Mouse (Mus musculus): ENCODE data around the gene Rogdi. TPM values are rescaled to one million over a fixed set of nuclear protein-coding genes. Genes with fewer than 3 reads are reported as not detected.

Rogdi gene
- polyA plus RNA-seq (2012; rRNA removed) (64.5 and 81.5 TPM in 2 replicates), polyA plus RNA-seq (2014; fragmentation: Nextera tagmentation; extraction: Ambion mirVana) (50.1 and 56.7 TPM in 2 replicates)

DNA sequence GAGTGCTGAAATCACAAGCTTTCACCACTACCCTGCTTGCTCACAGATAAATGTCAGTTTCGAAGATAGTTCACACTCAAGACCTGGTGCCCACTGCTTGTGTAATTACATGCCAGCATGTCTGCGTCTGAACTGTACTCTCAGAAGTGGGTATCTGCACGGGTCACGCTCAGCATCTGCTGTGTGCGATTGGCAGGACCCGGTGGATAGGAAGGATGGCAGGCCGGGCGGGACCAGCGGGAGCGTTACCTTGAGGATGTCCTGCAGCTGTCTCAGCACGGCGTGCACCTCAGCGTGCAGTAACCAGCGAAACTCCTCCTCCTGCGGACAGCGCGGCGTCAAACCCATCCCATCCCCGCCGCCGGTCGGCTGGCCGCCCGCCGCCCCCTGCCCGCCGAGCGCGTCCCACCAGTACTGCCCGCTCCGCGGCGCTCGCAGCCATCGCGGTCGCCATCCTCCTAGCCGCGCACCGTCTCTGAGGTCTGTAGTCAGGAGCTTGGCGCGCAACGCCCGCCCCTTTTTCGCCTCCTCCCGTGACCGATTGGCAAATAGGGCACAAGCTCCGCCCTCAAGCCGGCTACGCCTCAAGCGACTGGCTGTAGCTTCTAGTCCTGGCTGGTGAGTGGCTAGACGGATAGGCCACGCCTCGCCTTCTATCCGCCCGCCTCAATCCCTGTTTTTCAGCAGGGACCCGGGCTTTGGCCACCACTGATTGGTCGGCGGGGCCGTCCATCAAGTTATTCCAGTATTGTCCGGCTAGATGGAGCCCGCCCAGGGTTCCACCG lies at the start of gene Rogdi:
Gene Rogdi (minus strand): TSS at position 500 of the 785 bp plus-strand sequence.
- Histone ChIP-seq H3K27me3 (ENCODE audit: control insufficient read depth, insufficient read depth, low read length) (no peaks in the 10 kb centered on the region), H3K36me3 (ENCODE audit: control insufficient read depth, insufficient read depth, low read length) (peaks cover 51% of the 10 kb centered on the region), H3K9me3 (ENCODE audit: control insufficient read depth, low read length) (no peaks in the 10 kb centered on the region), H3K4me1 (ENCODE audit: control insufficient read depth, insufficient read depth, low read length) (peaks cover 6% of the 10 kb centered on the region; the same call in 1 of the 2 replicates), H3K4me2 (replicated peaks; ENCODE audit: low read depth, low read length, severe bottlenecking) (peak within 1 kb of the TSS; percentile 83), H3K9ac (ENCODE audit: low read depth, low read length, severe bottlenecking) (peak within 1 kb of the TSS; percentile 65), H3K4me3 (replicated peaks; ENCODE audit: low read length) (peak within 1 kb of the TSS; percentile 72), H3K27ac (replicated peaks; ENCODE audit: low read depth, low read length) (0 out of 2 replicates have a peak within 1 kb of the TSS, but pooled peaks have one; percentile 38)
- ATAC-seq (ENCODE audit: low FRiP score, low read depth) (peak; percentile 99), DNase-seq (ENCODE audit: low spot score) (peak; percentile 100)
- 2% methylated on average over 45 of the region's 63 CpGs for WGBS
- TF ChIP-seq POLR2A (IDR thresholded peaks at IDR 0.05; ENCODE audit: borderline replicate concordance, extremely low read depth, insufficient read depth, insufficient read length), result 0 out of 2 replicates have a peak, but pooled peaks have one; percentile 48

DNA sequence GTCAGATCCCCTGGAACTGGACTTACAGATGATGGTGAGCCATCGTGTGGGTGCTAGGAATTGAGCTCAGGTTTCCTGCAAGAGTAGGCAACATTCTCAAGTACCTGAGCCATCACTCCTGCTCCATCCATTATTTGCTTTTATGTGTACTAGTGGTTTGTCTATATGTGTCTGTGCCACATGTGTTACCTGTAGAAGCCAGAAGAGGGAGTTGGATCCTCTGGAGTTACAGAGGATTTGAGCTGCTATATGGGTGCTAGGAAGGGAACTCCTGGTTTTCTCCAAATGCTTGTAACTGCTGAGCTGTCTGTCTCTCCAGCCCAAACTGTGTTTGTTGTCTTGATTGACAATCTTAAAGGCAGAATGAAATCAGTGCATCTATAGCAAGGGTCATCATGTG lies 44.8 kb upstream of the Rogdi start:
- WGBS, result 95% methylated on average over 1 of the region's 1 CpGs
- H3K4me2 ChIP-seq (replicated peaks; ENCODE audit: low read depth, low read length, severe bottlenecking), result no peak overlapping the region
- no peak overlapping the region for H3K27ac ChIP-seq (replicated peaks; ENCODE audit: low read depth, low read length)
- ATAC-seq (ENCODE audit: low FRiP score, low read depth) (no peak), DNase-seq (ENCODE audit: low spot score) (no peak)
- no peak overlapping the region for H3K9ac ChIP-seq (ENCODE audit: low read depth, low read length, severe bottlenecking)
- H3K36me3 ChIP-seq (ENCODE audit: control insufficient read depth, insufficient read depth, low read length), result peaks cover 66% of the 10 kb centered on the region
- no peaks in the 10 kb centered on the region for H3K9me3 ChIP-seq (ENCODE audit: control insufficient read depth, low read length)
- H3K4me1 ChIP-seq (ENCODE audit: control insufficient read depth, insufficient read depth, low read length), result no peaks in the 10 kb centered on the region
- no peak for TF ChIP-seq POLR2A (IDR thresholded peaks at IDR 0.05; ENCODE audit: borderline replicate concordance, extremely low read depth, insufficient read depth, insufficient read length)
- H3K4me3 ChIP-seq (replicated peaks; ENCODE audit: low read length), result no peak overlapping the region
- H3K27me3 ChIP-seq (ENCODE audit: control insufficient read depth, insufficient read depth, low read length), result no peaks in the 10 kb centered on the region

- TF ChIP-seq POLR2A (IDR thresholded peaks at IDR 0.05; ENCODE audit: borderline replicate concordance, extremely low read depth, insufficient read depth, insufficient read length), result no peak
- H3K4me2 ChIP-seq (replicated peaks; ENCODE audit: low read depth, low read length, severe bottlenecking), result peak overlapping the region; percentile 84
- WGBS, result under 1% methylated on average over 65 of the region's 78 CpGs
- peak; percentile 58 for ATAC-seq (ENCODE audit: low FRiP score, low read depth)
- H3K36me3 ChIP-seq (ENCODE audit: control insufficient read depth, insufficient read depth, low read length), result peaks cover 41% of the 10 kb centered on the region
- H3K4me1 ChIP-seq (ENCODE audit: control insufficient read depth, insufficient read depth, low read length), result peaks cover 17% of the 10 kb centered on the region
- H3K9me3 ChIP-seq (ENCODE audit: control insufficient read depth, low read length), result no peaks in the 10 kb centered on the region
- H3K4me3 ChIP-seq (replicated peaks; ENCODE audit: low read length), result peak overlapping the region; percentile 99
- no peaks in the 10 kb centered on the region for H3K27me3 ChIP-seq (ENCODE audit: control insufficient read depth, insufficient read depth, low read length)
- peak overlapping the region; percentile 88 for H3K9ac ChIP-seq (ENCODE audit: low read depth, low read length, severe bottlenecking)
- H3K27ac ChIP-seq (replicated peaks; ENCODE audit: low read depth, low read length), result peak overlapping the region; percentile 95
- peak; percentile 49 for DNase-seq (ENCODE audit: low spot score)
These were observed 37.1 kb upstream of the Rogdi start for GRCm38 (mm10) chr16:5050251-5051110.

- Histone ChIP-seq H3K4me2 (replicated peaks; ENCODE audit: low read depth, low read length, severe bottlenecking) (peak within 1 kb of the TSS; percentile 84), H3K4me1 (ENCODE audit: control insufficient read depth, insufficient read depth, low read length) (peaks cover 17% of the 10 kb centered on the region), H3K9me3 (ENCODE audit: control insufficient read depth, low read length) (no peaks in the 10 kb centered on the region), H3K27me3 (ENCODE audit: control insufficient read depth, insufficient read depth, low read length) (no peaks in the 10 kb centered on the region), H3K36me3 (ENCODE audit: control insufficient read depth, insufficient read depth, low read length) (peaks cover 41% of the 10 kb centered on the region), H3K27ac (replicated peaks; ENCODE audit: low read depth, low read length) (peak within 1 kb of the TSS; percentile 95), H3K4me3 (replicated peaks; ENCODE audit: low read length) (peak within 1 kb of the TSS; percentile 99), H3K9ac (ENCODE audit: low read depth, low read length, severe bottlenecking) (peak within 1 kb of the TSS; percentile 88)
- under 1% methylated on average over 43 of the region's 56 CpGs for WGBS
- DNase-seq (ENCODE audit: low spot score) (peak; percentile 99), ATAC-seq (ENCODE audit: low FRiP score, low read depth) (peak; percentile 99)
- TF ChIP-seq POLR2A (IDR thresholded peaks at IDR 0.05; ENCODE audit: borderline replicate concordance, extremely low read depth, insufficient read depth, insufficient read length), result no peak
These were observed 36.5 kb upstream of the Rogdi start, which contains the start of the genes Glyr1 and Ubn1 for GRCm38 (mm10) chr16:5049774-5050234. TSS of gene Glyr1 (minus strand) at chr16:5049863. TSS of gene Ubn1 (plus strand) at chr16:5050057.
